Mouse (Mus musculus): ENCODE results near the gene Ptprn. TPM values are rescaled to one million over a fixed set of nuclear protein-coding genes. Genes with fewer than 3 reads are reported as not detected.

Ptprn gene
- total and polyA plus RNA-seq, 3 experiments, result not detected

DNA sequence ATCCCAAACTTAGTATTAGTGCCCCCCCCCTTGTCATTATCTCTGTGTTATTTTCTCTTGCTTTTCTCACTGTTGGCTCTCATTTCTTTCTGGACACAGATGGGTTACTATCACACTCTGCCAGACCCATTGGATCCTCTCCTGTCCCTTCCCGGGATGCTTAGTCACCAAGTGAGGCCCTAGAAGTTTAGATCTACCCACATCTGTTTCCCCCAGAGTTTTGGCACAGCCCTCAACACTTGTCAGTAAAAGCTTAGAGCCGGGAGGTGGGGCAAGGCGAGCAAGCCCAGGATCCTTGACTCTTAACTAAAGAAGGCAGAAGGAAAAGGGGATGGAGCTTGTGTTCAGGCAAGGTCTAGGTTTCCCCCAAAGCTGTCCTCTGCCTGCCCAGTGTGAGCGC, 35.1 kb downstream of the Ptprn start:
- dilution Hi-C loops (cut with MboI; ENCODE audit: extremely low pct_ligation_motif_present, extremely low pct_unique_long_range_greater_than_20kb, low sequenced_read_pairs) (no loop called here), in situ Hi-C loops (cut with MboI; ENCODE audit: low pct_ligation_motif_present, low pct_unique_long_range_greater_than_20kb, low sequenced_read_pairs) (no loop called here)
- H3K4me2 ChIP-seq (ENCODE audit: insufficient read depth, low read depth, poor library complexity, severe bottlenecking), result no peak overlapping the region
- no peaks in the 10 kb centered on the region for H3K9me3 ChIP-seq (replicated peaks; ENCODE audit: low read length)
- no peaks in the 10 kb centered on the region for H3K79me2 ChIP-seq (replicated peaks; ENCODE audit: control insufficient read depth, extremely low read depth, insufficient read depth, poor library complexity, severe bottlenecking)
- DNase-seq (ENCODE audit: extremely low read depth), result no peak
- H3K36me3 ChIP-seq (replicated peaks in 1 of 2; ENCODE audit: control insufficient read depth in 1 of 2, insufficient read depth in 1 of 2, low read length in 1 of 2), result no peaks in the 10 kb centered on the region
- H3K4me3 ChIP-seq (replicated peaks in 1 of 3; ENCODE audit: low read depth in 2 of 3, low read length in 2 of 3, poor library complexity in 1 of 3), result no peak overlapping the region
- peaks cover 6% of the 10 kb centered on the region for H3K27me3 ChIP-seq (replicated peaks)
- H3K4me1 ChIP-seq (ENCODE audit: control insufficient read depth in 1 of 2, insufficient read depth in 2 of 2), result peaks cover 9 to 22% of the 10 kb centered on the region in 2 experiments; a peak in 2 of 4 replicates
- H3K9ac ChIP-seq (ENCODE audit: insufficient read depth, low read depth), result no peak overlapping the region
- no peak overlapping the region for H3K27ac ChIP-seq (ENCODE audit: insufficient read depth, low read depth)
- TF ChIP-seq GABPA (IDR thresholded peaks at IDR 0.05; ENCODE audit: insufficient replicate concordance, low read depth, low read length), result no peak
- TF ChIP-seq ELF1 (IDR thresholded peaks at IDR 0.05; ENCODE audit: low read depth, low read length), result no peak
- TF ChIP-seq PAX5 (IDR thresholded peaks at IDR 0.05; ENCODE audit: low read length), result no peak
- TF ChIP-seq TCF12 (IDR thresholded peaks at IDR 0.05; ENCODE audit: low read depth, low read length), result no peak
- TF ChIP-seq MEF2A (IDR thresholded peaks at IDR 0.05; ENCODE audit: borderline replicate concordance, low read depth, low read length), result no peak
- no peak for TF ChIP-seq USF2 (conservative IDR thresholded peaks at IDR 0.05; ENCODE audit: low read depth, low read length)
- no peak for TF ChIP-seq UBTF (IDR thresholded peaks at IDR 0.05; ENCODE audit: low read depth, low read length)
- no peak for TF ChIP-seq ETS1 (conservative IDR thresholded peaks at IDR 0.05; ENCODE audit: low read depth, low read length)
- no peak for TF ChIP-seq MYC (IDR thresholded peaks at IDR 0.05; ENCODE audit: low read depth, low read length)
- no peak for TF ChIP-seq ZNF384 (IDR thresholded peaks at IDR 0.05; ENCODE audit: low read depth, low read length)
- no peak for TF ChIP-seq EP300 (IDR thresholded peaks at IDR 0.05; ENCODE audit: low read length)
- TF ChIP-seq IRF4 (IDR thresholded peaks at IDR 0.05; ENCODE audit: low read depth, low read length), result no peak

DNA sequence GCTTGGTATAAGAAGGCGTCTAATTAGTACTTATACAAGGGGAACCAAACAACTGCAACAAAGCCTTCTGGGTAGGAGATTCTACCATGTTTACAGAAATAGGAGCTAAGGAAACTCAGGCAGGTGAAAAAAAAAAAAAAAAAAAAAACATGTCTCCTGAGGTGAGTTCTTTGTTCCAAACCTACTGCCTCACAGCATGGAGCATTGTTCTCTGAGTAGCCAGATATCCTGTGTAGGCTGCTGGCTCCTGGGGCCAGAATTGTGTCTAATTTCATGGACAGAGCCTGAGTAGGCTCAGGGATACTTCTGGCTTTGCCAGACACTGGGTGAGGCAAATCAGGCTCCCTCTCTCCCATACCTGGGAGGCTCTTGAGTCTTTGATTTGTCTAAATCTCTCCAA, 36.6 kb downstream of the Ptprn start:
- DNase-seq (ENCODE audit: extremely low read depth), result no peak
- peaks cover 6% of the 10 kb centered on the region for H3K27me3 ChIP-seq (replicated peaks)
- H3K4me2 ChIP-seq (ENCODE audit: insufficient read depth, low read depth, poor library complexity, severe bottlenecking), result no peak overlapping the region
- TF ChIP-seq IRF4 (IDR thresholded peaks at IDR 0.05; ENCODE audit: low read depth, low read length), result no peak
- no peak for TF ChIP-seq CTCF (conservative IDR thresholded peaks at IDR 0.05 in 1 of 2, IDR thresholded peaks at IDR 0.05 in 1 of 2; ENCODE audit: low read depth in 2 of 2, low read length in 2 of 2)
- TF ChIP-seq SIN3A (IDR thresholded peaks at IDR 0.05; ENCODE audit: low read length), result no peak
- TF ChIP-seq E2F4 (IDR thresholded peaks at IDR 0.05; ENCODE audit: insufficient replicate concordance, low read depth, low read length), result no peak
- TF ChIP-seq UBTF (IDR thresholded peaks at IDR 0.05; ENCODE audit: low read depth, low read length), result no peak
- no peak for TF ChIP-seq POLR2A (IDR thresholded peaks at IDR 0.05; ENCODE audit: low read depth, low read length)
- no peak for TF ChIP-seq NELFE (IDR thresholded peaks at IDR 0.05; ENCODE audit: low read depth, low read length)
- TF ChIP-seq POLR2AphosphoS2 (IDR thresholded peaks at IDR 0.05; ENCODE audit: low read depth, low read length), result no peak
- TF ChIP-seq GABPA (IDR thresholded peaks at IDR 0.05; ENCODE audit: insufficient replicate concordance, low read depth, low read length), result no peak
- no peak for TF ChIP-seq ZNF384 (IDR thresholded peaks at IDR 0.05; ENCODE audit: low read depth, low read length)
- TF ChIP-seq MAX (IDR thresholded peaks at IDR 0.05; ENCODE audit: low read length), result no peak
- no peak for TF ChIP-seq MYC (IDR thresholded peaks at IDR 0.05; ENCODE audit: low read depth, low read length)
- TF ChIP-seq EP300 (IDR thresholded peaks at IDR 0.05; ENCODE audit: low read length), result no peak
- no peak for TF ChIP-seq MXI1 (IDR thresholded peaks at IDR 0.05; ENCODE audit: low read depth, low read length)
- no peak for TF ChIP-seq JUND (conservative IDR thresholded peaks at IDR 0.05; ENCODE audit: low read depth, low read length)
- TF ChIP-seq USF2 (conservative IDR thresholded peaks at IDR 0.05; ENCODE audit: low read depth, low read length), result no peak
- no peak for TF ChIP-seq HCFC1 (IDR thresholded peaks at IDR 0.05; ENCODE audit: low read depth, low read length)
- no peaks in the 10 kb centered on the region for H3K9me3 ChIP-seq (replicated peaks; ENCODE audit: low read length)
- H3K4me1 ChIP-seq (ENCODE audit: control insufficient read depth in 1 of 2, insufficient read depth in 2 of 2), result peaks cover 19 to 34% of the 10 kb centered on the region in 2 experiments
- no peak overlapping the region for H3K4me3 ChIP-seq (replicated peaks in 1 of 3; ENCODE audit: low read depth in 2 of 3, low read length in 2 of 3, poor library complexity in 1 of 3)
- in situ Hi-C loops (cut with MboI; ENCODE audit: low pct_ligation_motif_present, low pct_unique_long_range_greater_than_20kb, low sequenced_read_pairs), result no loop called here
- H3K27ac ChIP-seq (ENCODE audit: insufficient read depth, low read depth), result no peak overlapping the region
- dilution Hi-C loops (cut with MboI; ENCODE audit: extremely low pct_ligation_motif_present, extremely low pct_unique_long_range_greater_than_20kb, low sequenced_read_pairs), result no loop called here
- H3K79me2 ChIP-seq (replicated peaks; ENCODE audit: control insufficient read depth, extremely low read depth, insufficient read depth, poor library complexity, severe bottlenecking), result no peaks in the 10 kb centered on the region
- no peak overlapping the region for H3K9ac ChIP-seq (ENCODE audit: insufficient read depth, low read depth)
- H3K36me3 ChIP-seq (replicated peaks in 1 of 2; ENCODE audit: control insufficient read depth in 1 of 2, insufficient read depth in 1 of 2, low read length in 1 of 2), result no peaks in the 10 kb centered on the region
